Mouse (Mus musculus): ENCODE measurements around the gene Cry1.

Gene Cry1

GRCm38 (mm10) chr10:85184964-85185608, at the start of gene Cry1:
Gene Cry1 (minus strand): TSS chr10:85185064.
- DNase-seq, result peak; percentile 92

GRCm38 (mm10) chr10:85221771-85222050, 36.8 kb upstream of the Cry1 start:
- no peak for DNase-seq

GRCm38 (mm10) chr10:85220918-85221770, 36.3 kb upstream of the Cry1 start:
- peak; percentile 76 for DNase-seq

- DNase-seq, result no peak
These were observed 30.0 kb upstream of the Cry1 start for GRCm38 (mm10) chr10:85214847-85215246.

GRCm38 (mm10) chr10:85211673-85212072, 26.8 kb upstream of the Cry1 start:
- DNase-seq, result no peak

GRCm38 (mm10) chr10:85210125-85210524, 25.3 kb upstream of the Cry1 start:
- DNase-seq, result no peak

- DNase-seq, result no peak
These were observed 24.3 kb upstream of the Cry1 start for GRCm38 (mm10) chr10:85209119-85209605.

- no peak for DNase-seq
These were observed 20.5 kb upstream of the Cry1 start for GRCm38 (mm10) chr10:85205316-85205715.

GRCm38 (mm10) chr10:85204255-85204855, 19.5 kb upstream of the Cry1 start:
- no peak for DNase-seq

GRCm38 (mm10) chr10:85194528-85194927, 9.7 kb upstream of the Cry1 start:
- no peak for DNase-seq

GRCm38 (mm10) chr10:85193321-85193720, 8.5 kb upstream of the Cry1 start:
- no peak for DNase-seq

GRCm38 (mm10) chr10:85190652-85191051, 5.8 kb upstream of the Cry1 start:
- DNase-seq, result no peak

GRCm38 (mm10) chr10:85189966-85190365, 5.1 kb upstream of the Cry1 start:
- DNase-seq, result no peak

GRCm38 (mm10) chr10:85186499-85186794, 1.6 kb upstream of the Cry1 start:
- DNase-seq, result no peak

- DNase-seq, result no peak
These were observed 1.0 kb upstream of the Cry1 start for GRCm38 (mm10) chr10:85185639-85186498.

- DNase-seq, result peak; percentile 13
These were observed 482 bp downstream of the Cry1 start for GRCm38 (mm10) chr10:85184201-85184963.

GRCm38 (mm10) chr10:85183619-85184018, 1.2 kb downstream of the Cry1 start:
- no peak for DNase-seq

- DNase-seq, result no peak
These were observed 2.1 kb downstream of the Cry1 start for GRCm38 (mm10) chr10:85182766-85183165.

- DNase-seq, result no peak
These were observed 8.2 kb downstream of the Cry1 start for GRCm38 (mm10) chr10:85176640-85177039.

GRCm38 (mm10) chr10:85165306-85165705, 19.6 kb downstream of the Cry1 start:
- no peak for DNase-seq

- DNase-seq, result no peak
These were observed 20.1 kb downstream of the Cry1 start for GRCm38 (mm10) chr10:85164791-85165190.

GRCm38 (mm10) chr10:85161745-85162351, 23.0 kb downstream of the Cry1 start:
- DNase-seq, result no peak

Data from liver (tissue).